Mouse (Mus musculus): ENCODE results near the gene Slitrk1.

The Slitrk1 gene

DNA sequence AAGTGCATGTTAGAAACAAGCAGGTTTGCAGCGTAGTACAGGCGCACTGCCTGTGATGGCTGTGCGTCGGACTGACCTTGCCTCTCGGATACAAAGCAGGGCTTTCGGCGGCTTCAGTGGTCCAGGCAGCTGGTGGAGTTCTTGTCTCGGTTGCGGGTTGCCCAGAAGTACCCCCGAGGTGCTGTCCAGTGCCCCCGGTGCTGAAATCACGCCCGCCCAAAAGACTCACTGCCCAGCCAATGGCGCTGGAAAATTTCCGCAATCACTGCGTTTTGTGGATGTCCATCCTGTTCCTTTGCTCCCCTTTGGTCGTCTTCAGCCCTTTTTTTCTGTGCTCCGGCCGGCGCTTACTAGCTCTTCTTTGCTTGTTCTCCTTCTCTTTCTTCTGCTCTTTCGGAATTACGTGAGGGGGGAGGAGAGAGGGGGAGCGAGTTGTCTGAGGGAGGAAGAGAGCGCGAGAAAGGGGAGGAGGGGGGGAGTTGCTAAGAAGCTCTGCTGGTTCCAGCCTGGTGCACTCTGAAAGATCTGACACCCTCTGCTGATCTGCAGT, at the start of gene Slitrk1:
TSS of gene Slitrk1 (minus strand) at position 445 of the 550 bp plus-strand sequence.
- no peak for DNase-seq (ENCODE audit: low spot score in 2 of 2)

DNA sequence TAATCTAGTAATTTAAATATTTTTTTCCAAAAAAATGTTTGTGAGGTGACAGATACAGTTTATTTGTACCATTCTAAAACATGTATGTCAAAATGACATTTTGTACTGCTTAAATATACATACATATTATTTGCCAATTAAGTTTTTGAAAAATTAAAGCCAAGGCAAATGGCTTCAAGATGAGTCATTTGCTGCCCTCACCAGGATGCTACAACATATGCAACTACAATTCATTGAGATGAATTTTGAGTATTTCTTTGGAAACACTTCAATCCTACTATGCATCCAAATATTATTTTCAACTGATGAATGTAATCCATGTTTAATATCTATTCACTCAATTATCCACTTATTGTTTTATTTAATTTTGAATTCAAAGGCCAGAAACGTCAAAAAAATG, 21.8 kb upstream of the Slitrk1 start:
- DNase-seq (ENCODE audit: low spot score in 2 of 2) = no peak

DNA sequence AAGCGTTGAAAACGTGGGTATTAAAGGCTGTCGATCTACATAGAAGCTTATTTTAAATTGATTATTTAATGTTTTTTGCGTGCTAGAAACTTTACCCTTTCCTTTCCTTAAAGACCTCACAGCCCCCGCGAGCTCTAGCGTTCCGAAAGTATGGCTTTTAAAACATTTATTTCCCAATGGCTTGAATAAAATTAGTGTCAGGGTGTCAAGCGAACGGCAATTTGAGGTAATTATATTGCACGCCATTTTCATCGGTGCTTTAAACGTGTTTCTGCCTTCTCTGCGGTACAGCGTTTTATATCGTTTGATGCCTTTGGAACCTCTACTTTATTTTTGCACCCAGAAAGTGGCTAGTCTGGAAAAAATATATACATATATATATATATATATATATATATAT, 378 bp upstream of the Slitrk1 start:
- no peak for DNase-seq (ENCODE audit: low spot score in 2 of 2)

DNA sequence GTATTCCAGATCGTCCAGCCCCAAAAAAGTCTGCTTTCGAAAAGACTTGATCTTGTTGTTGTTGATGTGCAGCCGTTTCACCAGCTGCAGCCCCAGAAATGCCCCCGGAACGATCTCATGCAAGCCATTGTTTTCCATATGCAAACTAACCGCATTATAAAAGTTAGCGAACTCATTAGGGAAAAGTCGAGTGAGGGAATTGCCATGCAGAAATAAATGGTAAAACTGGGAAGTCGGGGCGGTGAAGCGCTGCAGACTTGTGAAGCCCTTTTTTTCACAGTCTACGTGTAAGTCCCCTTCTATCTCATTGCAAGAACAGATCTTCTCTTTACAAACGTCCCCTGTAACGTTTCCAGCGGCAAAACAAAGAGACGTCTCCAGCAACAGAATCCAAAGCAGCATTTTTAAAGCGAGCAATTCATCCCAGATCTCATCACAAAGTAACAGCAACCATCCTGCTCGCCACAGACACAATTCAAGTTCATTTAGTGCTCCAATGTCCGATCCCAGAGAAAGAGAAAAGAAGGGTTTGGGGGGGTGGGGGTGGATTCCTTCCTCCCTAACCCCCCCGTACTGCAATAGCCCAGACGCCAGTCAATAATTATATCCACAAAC, 975 bp downstream of the Slitrk1 start:
- no peak for DNase-seq (ENCODE audit: low spot score in 2 of 2)

DNA sequence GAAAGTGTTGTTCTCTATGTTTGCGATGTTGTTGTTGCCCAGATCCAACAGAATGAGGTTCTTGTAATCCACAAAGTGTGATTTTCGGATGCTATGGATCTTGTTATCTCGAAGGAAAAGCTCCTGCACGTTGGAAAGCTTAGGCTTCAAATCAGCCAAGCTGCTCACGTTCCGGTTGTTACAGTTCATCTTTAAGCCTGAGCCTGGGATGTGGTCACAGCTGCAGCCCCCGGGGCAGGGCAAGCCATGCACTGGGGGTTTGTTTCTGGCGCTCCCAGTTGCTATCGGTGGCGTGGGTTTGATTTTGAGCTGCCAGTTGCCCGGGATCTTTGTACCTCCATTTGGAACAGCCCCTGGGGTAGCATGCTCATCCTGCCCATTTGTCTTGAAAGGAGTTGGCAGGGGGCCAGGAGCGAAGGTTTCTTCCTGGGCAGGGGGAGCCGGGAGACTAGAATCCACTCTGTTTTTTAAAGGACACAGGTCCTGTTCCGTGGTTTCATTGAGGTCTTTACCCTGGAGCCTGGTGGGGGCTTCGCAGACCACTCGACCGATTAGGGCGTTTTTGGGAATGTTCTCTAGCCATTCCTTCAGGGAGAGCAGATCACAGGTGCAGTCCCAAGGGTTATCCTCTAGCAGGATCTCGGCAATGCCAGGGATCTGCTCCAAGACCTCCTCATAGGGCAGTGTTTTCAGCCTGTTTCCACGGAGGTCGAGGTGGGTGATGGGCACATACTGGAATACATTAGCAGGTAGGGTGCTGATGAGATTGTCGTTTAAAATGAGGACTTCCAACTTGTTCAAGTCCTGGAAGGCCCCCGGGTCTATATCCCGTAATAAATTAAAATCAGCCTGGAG, 1.7 kb downstream of the Slitrk1 start:
- no peak for DNase-seq (ENCODE audit: low spot score in 2 of 2)

DNA sequence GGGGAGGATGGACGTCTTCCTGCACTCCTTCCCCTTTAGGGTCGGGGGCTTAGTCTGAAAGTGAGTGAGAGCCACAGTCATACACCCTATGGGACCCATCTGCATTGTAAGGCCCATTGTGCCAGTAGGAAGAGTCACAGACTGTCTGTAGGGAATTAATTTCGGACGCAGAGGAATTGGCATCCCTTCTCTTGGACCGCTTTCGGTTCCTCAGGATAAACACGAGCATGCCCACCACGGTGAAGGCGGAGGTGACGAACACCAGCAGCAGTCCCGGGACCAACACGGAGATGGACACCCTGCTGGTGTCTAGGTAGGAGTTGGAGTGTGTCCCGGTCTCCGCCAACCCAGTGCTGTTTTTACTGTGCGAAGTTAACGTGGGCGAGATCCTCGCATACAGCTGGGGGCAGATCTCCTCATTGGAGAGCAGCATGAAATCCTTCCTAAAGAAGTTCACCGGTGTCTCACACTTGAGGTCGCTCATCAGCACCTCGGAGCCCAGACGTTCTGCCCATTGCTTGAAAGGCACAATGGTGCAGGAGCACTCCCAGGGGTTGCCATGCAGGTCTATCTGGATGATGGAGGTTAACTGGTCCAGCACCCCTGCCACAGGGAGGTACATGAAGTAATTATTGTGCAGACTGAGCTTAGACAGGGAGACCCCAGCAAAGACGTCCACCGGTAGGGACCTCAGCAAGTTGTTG, 2.7 kb downstream of the Slitrk1 start:
- DNase-seq (ENCODE audit: low spot score in 2 of 2) = no peak

DNA sequence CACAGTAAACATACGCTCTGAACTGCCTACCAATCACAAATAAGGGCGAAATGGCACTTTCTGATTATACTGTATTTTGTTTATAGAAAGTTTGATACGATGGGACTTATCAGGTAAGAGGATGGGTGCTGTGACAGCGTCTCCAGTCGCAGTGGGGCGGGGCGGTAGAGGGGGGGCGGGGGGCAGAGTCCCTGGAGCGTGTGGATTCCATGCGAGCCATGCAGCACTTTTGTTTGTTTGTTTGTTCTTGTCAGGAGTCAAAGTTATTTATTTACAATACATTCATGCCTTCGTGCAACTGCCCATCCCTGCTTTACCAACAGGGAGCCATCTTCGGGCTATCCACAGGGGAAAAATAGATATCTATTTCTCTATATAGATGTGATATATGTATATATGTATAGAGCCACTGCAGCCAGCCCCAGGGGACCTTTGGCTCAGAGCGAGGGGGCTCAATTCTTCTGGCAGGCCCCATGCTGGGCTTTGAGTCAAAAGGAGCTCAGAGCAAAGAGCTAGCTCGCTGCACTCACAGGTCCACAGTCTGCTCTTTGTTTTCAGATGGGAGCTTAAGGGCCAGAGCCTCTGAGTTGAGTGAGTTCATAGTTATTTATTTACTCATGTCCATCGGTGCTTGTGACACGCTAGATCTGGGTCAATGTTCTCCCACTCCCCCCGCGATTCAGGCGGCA, 3.4 kb downstream of the Slitrk1 start:
- no peak for DNase-seq (ENCODE audit: low spot score in 2 of 2)

DNA sequence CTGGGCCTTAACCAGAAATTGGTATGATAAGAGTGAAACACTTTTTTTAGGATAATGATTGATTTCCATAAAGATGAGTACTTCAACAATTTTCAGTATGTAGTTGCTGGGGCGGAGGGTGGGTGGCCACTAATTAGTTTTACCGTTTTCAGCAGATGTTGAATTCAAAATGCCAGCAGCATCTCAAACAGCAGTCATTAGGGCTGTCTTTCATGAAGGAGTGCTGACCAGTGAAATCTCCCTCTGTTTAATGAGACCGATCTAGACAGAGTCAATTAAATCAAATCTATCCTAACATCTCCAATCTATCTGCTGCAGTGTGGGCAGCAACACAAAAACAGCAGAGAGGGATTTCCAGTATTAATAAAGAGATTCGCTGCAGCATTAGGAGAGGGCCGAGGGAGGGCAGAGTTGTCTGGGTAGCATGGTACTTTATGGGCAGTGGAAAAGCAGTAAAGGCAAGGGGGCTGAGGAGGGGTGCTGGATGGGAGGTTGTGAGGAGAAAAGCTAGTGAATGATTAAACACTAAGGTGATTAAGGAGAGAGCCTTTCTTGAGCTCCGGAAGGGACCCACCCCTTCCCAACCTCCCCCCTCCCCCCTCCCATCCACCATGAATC, 4.5 kb downstream of the Slitrk1 start:
- DNase-seq (ENCODE audit: low spot score in 2 of 2) = no peak

DNA sequence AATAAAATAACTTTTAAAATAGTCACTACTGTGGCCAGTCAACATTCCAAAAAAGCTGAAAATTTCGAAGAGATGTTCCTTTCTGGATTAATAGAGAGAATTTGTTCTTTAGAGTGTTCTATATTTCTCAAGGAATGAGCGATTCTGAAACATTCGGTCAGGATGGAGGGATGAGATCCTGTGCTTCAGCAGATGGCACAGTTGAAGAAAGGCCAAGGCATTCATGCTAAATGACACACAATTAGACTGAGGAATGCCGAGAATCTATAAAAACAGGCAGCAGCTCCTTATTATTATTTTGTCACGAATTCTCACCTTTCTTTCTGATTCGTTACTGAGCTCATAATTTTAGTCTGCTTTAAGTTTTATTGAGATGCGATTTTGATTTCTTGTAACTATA, 15.4 kb downstream of the Slitrk1 start:
- no peak for DNase-seq (ENCODE audit: low spot score in 2 of 2)

DNA sequence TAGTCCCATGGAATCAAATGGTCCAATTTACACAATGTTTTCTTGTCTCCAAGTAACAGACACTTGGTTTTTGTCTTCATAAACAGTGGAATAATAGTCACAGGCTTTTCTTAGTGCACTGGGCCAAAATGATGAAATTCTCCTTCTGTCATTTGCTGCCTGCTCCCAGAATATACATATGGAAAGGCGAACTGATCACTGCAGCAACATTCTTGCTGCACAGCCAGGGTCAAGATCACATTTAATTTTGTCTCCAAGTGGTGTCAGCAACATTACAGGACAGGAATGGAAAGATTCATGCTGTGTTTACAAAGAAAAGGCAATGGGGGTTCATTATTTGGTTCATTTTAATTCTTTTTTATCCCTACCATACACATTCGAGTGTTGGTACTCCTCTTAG, 18.5 kb downstream of the Slitrk1 start:
- DNase-seq (ENCODE audit: low spot score in 2 of 2) = no peak

DNA sequence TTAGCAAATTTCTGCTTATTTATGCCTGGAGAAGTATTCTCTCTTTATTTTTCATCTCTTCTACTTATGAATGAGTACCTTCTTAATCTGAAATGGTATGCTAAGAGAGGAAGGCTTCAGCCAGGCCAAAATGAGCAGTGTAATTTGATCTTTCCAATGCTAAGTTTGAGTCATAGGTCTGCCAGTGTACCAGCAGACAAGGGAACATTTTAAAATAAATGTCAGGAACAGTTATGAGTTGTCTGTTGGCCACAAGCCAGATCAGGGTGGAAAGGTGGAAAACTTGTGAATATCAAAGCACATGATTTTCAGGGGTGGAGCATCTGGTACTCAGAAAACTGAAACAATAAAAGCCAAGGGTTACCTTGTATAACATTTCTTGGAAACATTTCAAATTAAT, 46.1 kb downstream of the Slitrk1 start:
- no peak for DNase-seq (ENCODE audit: low spot score in 2 of 2)

DNA sequence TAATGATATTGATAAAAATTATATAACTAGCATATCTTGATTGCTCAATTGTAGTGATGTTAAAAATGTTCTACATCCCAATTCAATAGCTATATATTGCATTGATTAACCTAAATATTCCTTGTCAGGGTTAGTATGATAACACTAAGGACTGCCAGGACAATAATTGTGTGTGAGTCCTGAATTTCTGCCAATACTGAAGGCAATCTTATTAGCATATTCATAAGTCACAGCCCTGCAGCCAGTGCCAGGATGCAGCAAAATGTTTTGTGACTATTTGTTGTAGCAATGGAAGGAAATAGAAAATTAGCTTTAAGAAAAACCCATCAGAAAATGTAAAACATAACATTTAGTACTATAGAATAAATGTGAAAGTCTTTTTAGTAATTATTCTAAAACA, 49.3 kb downstream of the Slitrk1 start:
- DNase-seq (ENCODE audit: low spot score in 2 of 2) = no peak

DNA sequence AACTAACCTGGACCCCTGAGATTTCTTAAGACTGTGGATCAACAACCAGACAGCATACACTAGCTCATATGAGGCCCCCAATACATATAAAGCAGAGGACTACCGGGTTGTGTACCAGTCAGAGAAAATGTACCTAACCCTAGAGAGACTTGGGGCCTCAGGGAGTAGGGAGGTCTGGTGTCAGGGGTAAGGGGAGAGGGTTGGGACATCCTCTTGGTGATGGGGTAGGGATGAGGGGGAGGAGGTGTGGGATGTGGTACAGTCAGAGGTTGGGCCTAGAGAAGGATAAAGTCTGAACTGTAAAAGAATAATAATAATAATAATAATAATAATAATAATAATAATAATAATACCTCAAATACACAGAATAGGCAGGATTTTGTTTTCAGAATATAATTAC, 54.6 kb downstream of the Slitrk1 start:
- no peak for DNase-seq (ENCODE audit: low spot score in 2 of 2)

All from thymus, postnatal 10 days (tissue).